Mouse (Mus musculus): ENCODE measurements at regions not wholly inside any gene's neighbourhood (a gene's known extent, or its start where the extent isn't known, plus 50 kb on each side); places are given as distances from the start of the nearest gene placed in this dataset.

- H3K4me3 ChIP-seq (ENCODE audit: insufficient read depth in 1 of 2, low read depth in 1 of 2, low read length in 2 of 2, poor library complexity in 1 of 2, severe bottlenecking in 1 of 2): no peak overlapping the region
- H3K4me1 ChIP-seq (ENCODE audit: control insufficient read depth in 2 of 2, insufficient read depth in 2 of 2, low read length in 2 of 2, poor library complexity in 1 of 2): no peaks in the 10 kb centered on the region
- H3K27ac ChIP-seq (ENCODE audit: insufficient read depth, low read depth, low read length, poor library complexity, severe bottlenecking): no peak overlapping the region
- in situ Hi-C loops (cut with MboI; ENCODE audit: low sequenced_read_pairs in 2 of 2, unreplicated experiment in 2 of 2): no loop called here
- no peak overlapping the region for H3K9ac ChIP-seq (ENCODE audit: insufficient read depth, low read depth, low read length, poor library complexity, severe bottlenecking)
- H3K9me3 ChIP-seq (ENCODE audit: control insufficient read depth, insufficient read depth, low read depth, low read length): no peaks in the 10 kb centered on the region
- H3K36me3 ChIP-seq (ENCODE audit: control insufficient read depth, insufficient read depth, low read length, poor library complexity, severe bottlenecking): no peaks in the 10 kb centered on the region
- no peak for DNase-seq (ENCODE audit: low read depth, low spot score)
- TF ChIP-seq CHD2 (IDR thresholded peaks at IDR 0.05; ENCODE audit: low read depth, low read length): no peak
- no peak for TF ChIP-seq MAFK (IDR thresholded peaks at IDR 0.05; ENCODE audit: insufficient read depth, low read depth, low read length)
- TF ChIP-seq HCFC1 (IDR thresholded peaks at IDR 0.05; ENCODE audit: borderline replicate concordance, insufficient read depth, low read length): no peak
- TF ChIP-seq ZNF384 (IDR thresholded peaks at IDR 0.05; ENCODE audit: low read depth, low read length): no peak
- no peak for TF ChIP-seq ZC3H11A (IDR thresholded peaks at IDR 0.05; ENCODE audit: borderline replicate concordance, low read depth, low read length)
Measured at GRCm38 (mm10) chr2:48423861-48424442, 390.0 kb upstream of the Acvr2a start.

- DNase-seq (ENCODE audit: low read depth, low spot score): no peak
- no peaks in the 10 kb centered on the region for H3K36me3 ChIP-seq (ENCODE audit: control insufficient read depth, insufficient read depth, low read length, poor library complexity, severe bottlenecking)
- in situ Hi-C loops (cut with MboI; ENCODE audit: low sequenced_read_pairs in 2 of 2, unreplicated experiment in 2 of 2): no loop called here
- no peak overlapping the region for H3K9ac ChIP-seq (ENCODE audit: insufficient read depth, low read depth, low read length, poor library complexity, severe bottlenecking)
- TF ChIP-seq MAFK (IDR thresholded peaks at IDR 0.05; ENCODE audit: insufficient read depth, low read depth, low read length) (no peak), HCFC1 (IDR thresholded peaks at IDR 0.05; ENCODE audit: borderline replicate concordance, insufficient read depth, low read length) (no peak), ZNF384 (IDR thresholded peaks at IDR 0.05; ENCODE audit: low read depth, low read length) (no peak), CHD2 (IDR thresholded peaks at IDR 0.05; ENCODE audit: low read depth, low read length) (no peak), ZC3H11A (IDR thresholded peaks at IDR 0.05; ENCODE audit: borderline replicate concordance, low read depth, low read length) (no peak)
- no peak overlapping the region for H3K4me3 ChIP-seq (ENCODE audit: insufficient read depth in 1 of 2, low read depth in 1 of 2, low read length in 2 of 2, poor library complexity in 1 of 2, severe bottlenecking in 1 of 2)
- no peak overlapping the region for H3K27ac ChIP-seq (ENCODE audit: insufficient read depth, low read depth, low read length, poor library complexity, severe bottlenecking)
- no peaks in the 10 kb centered on the region for H3K4me1 ChIP-seq (ENCODE audit: control insufficient read depth in 2 of 2, insufficient read depth in 2 of 2, low read length in 2 of 2, poor library complexity in 1 of 2)
- no peaks in the 10 kb centered on the region for H3K9me3 ChIP-seq (ENCODE audit: control insufficient read depth, insufficient read depth, low read depth, low read length)
Measured at GRCm38 (mm10) chr2:48424562-48424961, 389.3 kb upstream of the Acvr2a start.

GRCm38 (mm10) chr2:48425200-48426090 is 388.5 kb upstream of the Acvr2a start:
- H3K36me3 ChIP-seq (ENCODE audit: control insufficient read depth, insufficient read depth, low read length, poor library complexity, severe bottlenecking): no peaks in the 10 kb centered on the region
- in situ Hi-C loops (cut with MboI; ENCODE audit: low sequenced_read_pairs in 2 of 2, unreplicated experiment in 2 of 2): no loop called here
- DNase-seq (ENCODE audit: low read depth, low spot score): no peak
- no peak overlapping the region for H3K9ac ChIP-seq (ENCODE audit: insufficient read depth, low read depth, low read length, poor library complexity, severe bottlenecking)
- H3K27ac ChIP-seq (ENCODE audit: insufficient read depth, low read depth, low read length, poor library complexity, severe bottlenecking): no peak overlapping the region
- TF ChIP-seq CHD2 (IDR thresholded peaks at IDR 0.05; ENCODE audit: low read depth, low read length) (no peak), ZNF384 (IDR thresholded peaks at IDR 0.05; ENCODE audit: low read depth, low read length) (no peak), HCFC1 (IDR thresholded peaks at IDR 0.05; ENCODE audit: borderline replicate concordance, insufficient read depth, low read length) (no peak), MAFK (IDR thresholded peaks at IDR 0.05; ENCODE audit: insufficient read depth, low read depth, low read length) (no peak), ZC3H11A (IDR thresholded peaks at IDR 0.05; ENCODE audit: borderline replicate concordance, low read depth, low read length) (no peak)
- H3K4me3 ChIP-seq (ENCODE audit: insufficient read depth in 1 of 2, low read depth in 1 of 2, low read length in 2 of 2, poor library complexity in 1 of 2, severe bottlenecking in 1 of 2): no peak overlapping the region
- H3K9me3 ChIP-seq (ENCODE audit: control insufficient read depth, insufficient read depth, low read depth, low read length): no peaks in the 10 kb centered on the region
- no peaks in the 10 kb centered on the region for H3K4me1 ChIP-seq (ENCODE audit: control insufficient read depth in 2 of 2, insufficient read depth in 2 of 2, low read length in 2 of 2, poor library complexity in 1 of 2)

GRCm38 (mm10) chr2:48432545-48432944 is 381.4 kb upstream of the Acvr2a start:
- Histone ChIP-seq H3K36me3 (ENCODE audit: control insufficient read depth, insufficient read depth, low read length, poor library complexity, severe bottlenecking) (no peaks in the 10 kb centered on the region), H3K9me3 (ENCODE audit: control insufficient read depth, insufficient read depth, low read depth, low read length) (no peaks in the 10 kb centered on the region), H3K4me3 (ENCODE audit: insufficient read depth in 1 of 2, low read depth in 1 of 2, low read length in 2 of 2, poor library complexity in 1 of 2, severe bottlenecking in 1 of 2) (no peak overlapping the region), H3K4me1 (ENCODE audit: control insufficient read depth in 2 of 2, insufficient read depth in 2 of 2, low read length in 2 of 2, poor library complexity in 1 of 2) (peaks cover 0 to 2% of the 10 kb centered on the region in 2 experiments; a peak in 1 of 4 replicates), H3K9ac (ENCODE audit: insufficient read depth, low read depth, low read length, poor library complexity, severe bottlenecking) (no peak overlapping the region), H3K27ac (ENCODE audit: insufficient read depth, low read depth, low read length, poor library complexity, severe bottlenecking) (no peak overlapping the region)
- TF ChIP-seq HCFC1 (IDR thresholded peaks at IDR 0.05; ENCODE audit: borderline replicate concordance, insufficient read depth, low read length) (no peak), ZC3H11A (IDR thresholded peaks at IDR 0.05; ENCODE audit: borderline replicate concordance, low read depth, low read length) (no peak), CHD2 (IDR thresholded peaks at IDR 0.05; ENCODE audit: low read depth, low read length) (no peak), MAFK (IDR thresholded peaks at IDR 0.05; ENCODE audit: insufficient read depth, low read depth, low read length) (no peak), ZNF384 (IDR thresholded peaks at IDR 0.05; ENCODE audit: low read depth, low read length) (no peak)
- DNase-seq (ENCODE audit: low read depth, low spot score): no peak
- in situ Hi-C loops (cut with MboI; ENCODE audit: low sequenced_read_pairs in 2 of 2, unreplicated experiment in 2 of 2): no loop called here
